Mouse (Mus musculus): ENCODE measurements around the gene BC052040.

- TF ChIP-seq CTCF (conservative IDR thresholded peaks at IDR 0.05; ENCODE audit: insufficient read depth, insufficient read length, low read depth, low read length) (no peak), POLR2A (IDR thresholded peaks at IDR 0.05; ENCODE audit: low read depth, low read length) (no peak)
Measured at GRCm38 (mm10) chr2:115724216-115724615, 142.7 kb downstream of the BC052040 start.

Data from kidney, adult 2 months (tissue).